Comparison of ENCODE assay signal across 8 mouse cellular contexts in genomic region chr17:5886943-5887800, GRCm38 (mm10). TPM values are rescaled to one million over a fixed set of nuclear protein-coding genes. Genes with fewer than 3 reads are reported as not detected.
DNase-seq lines count a peak whose midpoint lies in the region; ATAC-seq and TF ChIP-seq lines count a peak whose summit lies in the region.

No protein-coding gene starts in this region.

- TF ChIP-seq CTCF in gastrocnemius, adult 2 months (IDR thresholded peaks at IDR 0.05): peak; percentile 54

- H3K9ac ChIP-seq in midbrain, embryonic 11.5 days (ENCODE audit: low read length): 0 out of 2 replicates have a peak overlapping the region, but pooled peaks have one; percentile 12
- H3K9ac ChIP-seq in liver, embryonic 15.5 days: no peak overlapping the region

- 85% methylated on average over 20 of the region's 20 CpGs for WGBS in midbrain, embryonic 11.5 days
- 84% methylated on average over 20 of the region's 20 CpGs for WGBS in midbrain, embryonic 10.5 days
- WGBS in liver, embryonic 15.5 days (ENCODE audit: insufficient replicate concordance): 33% methylated on average over 20 of the region's 20 CpGs

- peak overlapping the region; percentile 19; the same call in 1 of the 2 replicates for H3K4me3 ChIP-seq in gastrocnemius, adult 2 months
- H3K4me3 ChIP-seq in midbrain, embryonic 11.5 days (ENCODE audit: low read depth, low read length): no peak overlapping the region
- H3K4me3 ChIP-seq in midbrain, embryonic 10.5 days: no peak overlapping the region
- H3K4me3 ChIP-seq in liver, embryonic 15.5 days (replicated peaks): no peak overlapping the region

- H3K36me3 ChIP-seq in midbrain, embryonic 11.5 days (ENCODE audit: control insufficient read depth, insufficient read depth, low read length): no peaks in the 10 kb centered on the region
- H3K36me3 ChIP-seq in midbrain, embryonic 10.5 days: peaks cover 9% of the 10 kb centered on the region
- H3K36me3 ChIP-seq in liver, embryonic 15.5 days (replicated peaks): no peaks in the 10 kb centered on the region

- ATAC-seq in midbrain, embryonic 11.5 days (ENCODE audit: low FRiP score): no peak
- 0 out of 2 replicates have a peak, but pooled peaks have one; percentile 32 for ATAC-seq in erythroid progenitor cell, adult 5-6 weeks (replicated peaks; ENCODE audit: low FRiP score, poor library complexity, severe bottlenecking)
- ATAC-seq in liver, embryonic 15.5 days (ENCODE audit: insufficient read depth): peak; percentile 8; the same call in 1 of the 2 replicates

- intact Hi-C loops in gastrocnemius, adult 2 months (cut with DNase I): no loop called here

- H3K4me1 ChIP-seq in midbrain, embryonic 11.5 days (ENCODE audit: control insufficient read depth, insufficient read depth, low read length): no peaks in the 10 kb centered on the region
- H3K4me1 ChIP-seq in midbrain, embryonic 10.5 days: peaks cover 5% of the 10 kb centered on the region
- H3K4me1 ChIP-seq in liver, embryonic 15.5 days (replicated peaks): peaks cover 45% of the 10 kb centered on the region

- H3K27me3 ChIP-seq in midbrain, embryonic 11.5 days (ENCODE audit: control insufficient read depth, insufficient read depth, low read length): no peaks in the 10 kb centered on the region
- H3K27me3 ChIP-seq in midbrain, embryonic 10.5 days (ENCODE audit: low read depth, poor library complexity, severe bottlenecking): no peaks in the 10 kb centered on the region
- no peaks in the 10 kb centered on the region for H3K27me3 ChIP-seq in liver, embryonic 15.5 days

- H3K27ac ChIP-seq in gastrocnemius, adult 2 months: peak overlapping the region; percentile 51; the same call in 1 of the 2 replicates
- H3K27ac ChIP-seq in midbrain, embryonic 11.5 days (ENCODE audit: low read depth, low read length): no peak overlapping the region
- no peak overlapping the region for H3K27ac ChIP-seq in midbrain, embryonic 10.5 days (replicated peaks)
- H3K27ac ChIP-seq in liver, embryonic 15.5 days (replicated peaks): 0 out of 2 replicates have a peak overlapping the region, but pooled peaks have one; percentile 39

- no peak overlapping the region for H3K4me2 ChIP-seq in midbrain, embryonic 11.5 days
- H3K4me2 ChIP-seq in liver, embryonic 15.5 days: peak overlapping the region; percentile 36; the same call in 1 of the 2 replicates

- no peak for DNase-seq in gastrocnemius, adult 2 months
- DNase-seq in gastrocnemius, adult 8-10 months (ENCODE audit: low spot score in 2 of 2): no peak
- DNase-seq in midbrain, embryonic 11.5 days (ENCODE audit: low spot score, missing footprints): no peak
- DNase-seq in midbrain, embryonic 10.5 days (ENCODE audit: low spot score): no peak
- DNase-seq in thymus, postnatal 14 days: peak; percentile 34
- no peak for DNase-seq in cerebellum, adult 11 months

- H3K9me3 ChIP-seq in midbrain, embryonic 11.5 days (ENCODE audit: control insufficient read depth, low read length): no peaks in the 10 kb centered on the region
- no peaks in the 10 kb centered on the region for H3K9me3 ChIP-seq in midbrain, embryonic 10.5 days (replicated peaks)
- no peaks in the 10 kb centered on the region for H3K9me3 ChIP-seq in liver, embryonic 15.5 days (replicated peaks)

RNA-seq across cellular contexts. Expression of gene Snx9, which starts 46.0 kb away (rescaled TPM):
- total RNA-seq in gastrocnemius, adult 2 months (2021): 10 to 100 TPM; 22.9 to 29.6 TPM
- 10 to 100 TPM; 26.5 to 28.7 (median 27.9) TPM for total RNA-seq in gastrocnemius, adult 8-10 months (2022)
- polyA plus RNA-seq in midbrain, embryonic 11.5 days (2014; fragmentation: Nextera tagmentation; extraction: Ambion mirVana): 16.7 and 21.7 TPM in 2 replicates
- 14.2 and 15.3 TPM in 2 replicates for polyA plus RNA-seq in midbrain, embryonic 10.5 days (2016; fragmentation: Nextera tagmentation; extraction: Ambion mirVana)
- 11.3 and 18.7 TPM in 2 replicates for total RNA-seq in erythroid progenitor cell, adult 5-6 weeks (2015; ENCODE audit: low replicate concordance)
- 4.4 and 5.9 TPM in 2 replicates for total RNA-seq in erythroid progenitor cell, adult 5-6 weeks (2017; ENCODE audit: low replicate concordance)
- polyA plus RNA-seq in liver, embryonic 15.5 days (2015; fragmentation: Nextera tagmentation; extraction: Ambion mirVana): 11.9 and 13.4 TPM in 2 replicates

RNA-seq across cellular contexts. Expression of gene Synj2, which starts 53.9 kb away (rescaled TPM):
- total RNA-seq in gastrocnemius, adult 2 months (2021): 10 to 100 TPM; 26.3 to 36.9 TPM
- 10 to 100 TPM; 27.1 to 40.6 (median 29.6) TPM for total RNA-seq in gastrocnemius, adult 8-10 months (2022)
- 0.74 and 0.91 TPM in 2 replicates for polyA plus RNA-seq in midbrain, embryonic 11.5 days (2014; fragmentation: Nextera tagmentation; extraction: Ambion mirVana)
- polyA plus RNA-seq in midbrain, embryonic 10.5 days (2016; fragmentation: Nextera tagmentation; extraction: Ambion mirVana): 0.88 and 1.3 TPM in 2 replicates
- total RNA-seq in erythroid progenitor cell, adult 5-6 weeks (2015; ENCODE audit: low replicate concordance): 1.8 and 6.3 TPM in 2 replicates
- 2.7 TPM in 1 of 2 replicates, not detected in the other for total RNA-seq in erythroid progenitor cell, adult 5-6 weeks (2017; ENCODE audit: low replicate concordance)
- polyA plus RNA-seq in liver, embryonic 15.5 days (2015; fragmentation: Nextera tagmentation; extraction: Ambion mirVana): 2.4 and 2.6 TPM in 2 replicates

Comparison
In these comparisons a context has a peak if more than half of its experiments do, and no peak if none do; other contexts are left out.
1. H3K27ac ChIP-seq: peak in gastrocnemius, adult 2 months (single experiment) and liver, embryonic 15.5 days (single experiment); none in midbrain, embryonic 11.5 days (single experiment) and midbrain, embryonic 10.5 days (single experiment).